Mouse (Mus musculus): ENCODE measurements around the gene Uri1. TPM values are rescaled to one million over a fixed set of nuclear protein-coding genes. Genes with fewer than 3 reads are reported as not detected.
A peak's percentile ranks its signal among the peaks of the same experiment; 100 is the strongest.

Gene Uri1
- polyA plus RNA-seq, 1 experiment from 2014 or later: 42.0 TPM

GRCm38 (mm10) chr7:37935786-37936185, 87.6 kb downstream of the Uri1 start:
- peaks cover 2% of the 10 kb centered on the region; the same call in 1 of the 2 replicates for H3K9me3 ChIP-seq (ENCODE audit: low read length)
- H3K27me3 ChIP-seq (ENCODE audit: insufficient read depth, low read length): no peaks in the 10 kb centered on the region
- H3K4me1 ChIP-seq (ENCODE audit: insufficient read depth, low read length): peaks cover 14% of the 10 kb centered on the region
- no peak for ATAC-seq (ENCODE audit: low FRiP score, low TSS enrichment)
- no peak overlapping the region for H3K9ac ChIP-seq (replicated peaks; ENCODE audit: low read length)
- no peak overlapping the region for H3K27ac ChIP-seq (ENCODE audit: low read length)
- H3K36me3 ChIP-seq (ENCODE audit: insufficient read depth, low read length): peaks cover 11% of the 10 kb centered on the region
- no peak overlapping the region for H3K4me3 ChIP-seq (ENCODE audit: low read length)
- no peak overlapping the region for H3K4me2 ChIP-seq (replicated peaks; ENCODE audit: low read depth, low read length)
- WGBS: 71% methylated on average over 5 of the region's 5 CpGs

- no peaks in the 10 kb centered on the region for H3K27me3 ChIP-seq (ENCODE audit: insufficient read depth, low read length)
- H3K4me2 ChIP-seq (replicated peaks; ENCODE audit: low read depth, low read length): no peak overlapping the region
- ATAC-seq (ENCODE audit: low FRiP score, low TSS enrichment): no peak
- H3K9ac ChIP-seq (replicated peaks; ENCODE audit: low read length): no peak overlapping the region
- no peak overlapping the region for H3K4me3 ChIP-seq (ENCODE audit: low read length)
- H3K27ac ChIP-seq (ENCODE audit: low read length): no peak overlapping the region
- peaks cover 4% of the 10 kb centered on the region for H3K36me3 ChIP-seq (ENCODE audit: insufficient read depth, low read length)
- peaks cover 14% of the 10 kb centered on the region for H3K4me1 ChIP-seq (ENCODE audit: insufficient read depth, low read length)
- 32% methylated on average over 5 of the region's 5 CpGs for WGBS
- H3K9me3 ChIP-seq (ENCODE audit: low read length): peaks cover 2% of the 10 kb centered on the region; the same call in 1 of the 2 replicates
Observed at GRCm38 (mm10) chr7:37934770-37935182, 88.6 kb downstream of the Uri1 start.

- H3K27me3 ChIP-seq (ENCODE audit: insufficient read depth, low read length): no peaks in the 10 kb centered on the region
- H3K4me3 ChIP-seq (ENCODE audit: low read length): no peak overlapping the region
- H3K36me3 ChIP-seq (ENCODE audit: insufficient read depth, low read length): no peaks in the 10 kb centered on the region
- H3K4me1 ChIP-seq (ENCODE audit: insufficient read depth, low read length): peaks cover 14% of the 10 kb centered on the region
- H3K9me3 ChIP-seq (ENCODE audit: low read length): no peaks in the 10 kb centered on the region
- no peak overlapping the region for H3K9ac ChIP-seq (replicated peaks; ENCODE audit: low read length)
- H3K4me2 ChIP-seq (replicated peaks; ENCODE audit: low read depth, low read length): no peak overlapping the region
- H3K27ac ChIP-seq (ENCODE audit: low read length): no peak overlapping the region
- WGBS: 41% methylated on average over 9 of the region's 9 CpGs
- ATAC-seq (ENCODE audit: low FRiP score, low TSS enrichment): no peak
Observed at GRCm38 (mm10) chr7:37933754-37934308, 89.5 kb downstream of the Uri1 start.

GRCm38 (mm10) chr7:37931631-37932030, 91.7 kb downstream of the Uri1 start:
- no peaks in the 10 kb centered on the region for H3K36me3 ChIP-seq (ENCODE audit: insufficient read depth, low read length)
- no peak overlapping the region for H3K9ac ChIP-seq (replicated peaks; ENCODE audit: low read length)
- peaks cover 14% of the 10 kb centered on the region for H3K4me1 ChIP-seq (ENCODE audit: insufficient read depth, low read length)
- H3K27ac ChIP-seq (ENCODE audit: low read length): 0 out of 2 replicates have a peak overlapping the region, but pooled peaks have one; percentile 26
- H3K4me3 ChIP-seq (ENCODE audit: low read length): no peak overlapping the region
- 20% methylated on average over 3 of the region's 3 CpGs for WGBS
- ATAC-seq (ENCODE audit: low FRiP score, low TSS enrichment): no peak; the same call in 1 of the 2 replicates
- no peaks in the 10 kb centered on the region for H3K9me3 ChIP-seq (ENCODE audit: low read length)
- H3K4me2 ChIP-seq (replicated peaks; ENCODE audit: low read depth, low read length): no peak overlapping the region
- H3K27me3 ChIP-seq (ENCODE audit: insufficient read depth, low read length): no peaks in the 10 kb centered on the region

- Histone ChIP-seq H3K9ac (replicated peaks; ENCODE audit: low read length) (no peak overlapping the region), H3K4me3 (ENCODE audit: low read length) (no peak overlapping the region), H3K4me2 (replicated peaks; ENCODE audit: low read depth, low read length) (no peak overlapping the region), H3K36me3 (ENCODE audit: insufficient read depth, low read length) (no peaks in the 10 kb centered on the region), H3K9me3 (ENCODE audit: low read length) (no peaks in the 10 kb centered on the region), H3K4me1 (ENCODE audit: insufficient read depth, low read length) (peaks cover 14% of the 10 kb centered on the region), H3K27me3 (ENCODE audit: insufficient read depth, low read length) (no peaks in the 10 kb centered on the region), H3K27ac (ENCODE audit: low read length) (no peak overlapping the region)
- 71% methylated on average over 5 of the region's 5 CpGs for WGBS
- ATAC-seq (ENCODE audit: low FRiP score, low TSS enrichment): no peak
Observed at GRCm38 (mm10) chr7:37929738-37930137, 93.6 kb downstream of the Uri1 start.

GRCm38 (mm10) chr7:37922999-37923398, 100.4 kb downstream of the Uri1 start:
- Histone ChIP-seq H3K4me3 (ENCODE audit: low read length) (no peak overlapping the region), H3K9me3 (ENCODE audit: low read length) (peaks cover 4% of the 10 kb centered on the region; the same call in 1 of the 2 replicates), H3K9ac (replicated peaks; ENCODE audit: low read length) (no peak overlapping the region), H3K4me1 (ENCODE audit: insufficient read depth, low read length) (no peaks in the 10 kb centered on the region), H3K36me3 (ENCODE audit: insufficient read depth, low read length) (no peaks in the 10 kb centered on the region), H3K27ac (ENCODE audit: low read length) (no peak overlapping the region), H3K4me2 (replicated peaks; ENCODE audit: low read depth, low read length) (no peak overlapping the region), H3K27me3 (ENCODE audit: insufficient read depth, low read length) (no peaks in the 10 kb centered on the region)
- WGBS: 82% methylated on average over 4 of the region's 4 CpGs
- no peak for ATAC-seq (ENCODE audit: low FRiP score, low TSS enrichment)

GRCm38 (mm10) chr7:37921681-37922430, 101.5 kb downstream of the Uri1 start:
- Histone ChIP-seq H3K36me3 (ENCODE audit: insufficient read depth, low read length) (no peaks in the 10 kb centered on the region), H3K4me3 (ENCODE audit: low read length) (no peak overlapping the region), H3K4me1 (ENCODE audit: insufficient read depth, low read length) (no peaks in the 10 kb centered on the region), H3K9ac (replicated peaks; ENCODE audit: low read length) (no peak overlapping the region), H3K9me3 (ENCODE audit: low read length) (peaks cover 4% of the 10 kb centered on the region; the same call in 1 of the 2 replicates), H3K27ac (ENCODE audit: low read length) (no peak overlapping the region), H3K4me2 (replicated peaks; ENCODE audit: low read depth, low read length) (no peak overlapping the region), H3K27me3 (ENCODE audit: insufficient read depth, low read length) (no peaks in the 10 kb centered on the region)
- WGBS: 77% methylated on average over 17 of the region's 17 CpGs
- no peak for ATAC-seq (ENCODE audit: low FRiP score, low TSS enrichment)

- no peak overlapping the region for H3K4me3 ChIP-seq (ENCODE audit: low read length)
- H3K9ac ChIP-seq (replicated peaks; ENCODE audit: low read length): no peak overlapping the region
- no peak overlapping the region for H3K27ac ChIP-seq (ENCODE audit: low read length)
- no peak overlapping the region for H3K4me2 ChIP-seq (replicated peaks; ENCODE audit: low read depth, low read length)
- H3K27me3 ChIP-seq (ENCODE audit: insufficient read depth, low read length): no peaks in the 10 kb centered on the region
- 49% methylated on average over 10 of the region's 10 CpGs for WGBS
- no peaks in the 10 kb centered on the region for H3K36me3 ChIP-seq (ENCODE audit: insufficient read depth, low read length)
- peaks cover 4% of the 10 kb centered on the region; the same call in 1 of the 2 replicates for H3K9me3 ChIP-seq (ENCODE audit: low read length)
- no peak for ATAC-seq (ENCODE audit: low FRiP score, low TSS enrichment)
- no peaks in the 10 kb centered on the region for H3K4me1 ChIP-seq (ENCODE audit: insufficient read depth, low read length)
Observed at GRCm38 (mm10) chr7:37918926-37919325, 104.4 kb downstream of the Uri1 start.

GRCm38 (mm10) chr7:37916762-37917439, 106.5 kb downstream of the Uri1 start:
- H3K4me3 ChIP-seq (ENCODE audit: low read length): no peak overlapping the region
- WGBS: 73% methylated on average over 18 of the region's 18 CpGs
- H3K27me3 ChIP-seq (ENCODE audit: insufficient read depth, low read length): no peaks in the 10 kb centered on the region
- H3K27ac ChIP-seq (ENCODE audit: low read length): no peak overlapping the region
- no peaks in the 10 kb centered on the region for H3K9me3 ChIP-seq (ENCODE audit: low read length)
- H3K36me3 ChIP-seq (ENCODE audit: insufficient read depth, low read length): no peaks in the 10 kb centered on the region
- H3K4me2 ChIP-seq (replicated peaks; ENCODE audit: low read depth, low read length): no peak overlapping the region
- no peak for ATAC-seq (ENCODE audit: low FRiP score, low TSS enrichment)
- H3K4me1 ChIP-seq (ENCODE audit: insufficient read depth, low read length): 0 out of 2 replicates have a peak, but pooled peaks cover under 1% of the 10 kb centered on the region
- H3K9ac ChIP-seq (replicated peaks; ENCODE audit: low read length): no peak overlapping the region

GRCm38 (mm10) chr7:37911802-37912122, 111.6 kb downstream of the Uri1 start:
- Histone ChIP-seq H3K4me1 (ENCODE audit: insufficient read depth, low read length) (peaks cover 16% of the 10 kb centered on the region; the same call in 1 of the 2 replicates), H3K9ac (replicated peaks; ENCODE audit: low read length) (no peak overlapping the region), H3K36me3 (ENCODE audit: insufficient read depth, low read length) (no peaks in the 10 kb centered on the region), H3K27me3 (ENCODE audit: insufficient read depth, low read length) (no peaks in the 10 kb centered on the region), H3K4me2 (replicated peaks; ENCODE audit: low read depth, low read length) (no peak overlapping the region), H3K9me3 (ENCODE audit: low read length) (no peaks in the 10 kb centered on the region), H3K4me3 (ENCODE audit: low read length) (no peak overlapping the region), H3K27ac (ENCODE audit: low read length) (peak overlapping the region; percentile 45; the same call in 1 of the 2 replicates)
- peak; percentile 74 for ATAC-seq (ENCODE audit: low FRiP score, low TSS enrichment)
- 24% methylated on average over 3 of the region's 3 CpGs for WGBS
